Mouse (Mus musculus) right cerebral cortex, postnatal 14 days (tissue): ENCODE data around the gene Wdr46.
"Not testable (repeated sequence)": the region's sequence is repeated elsewhere in the genome, so short reads cannot be mapped to it uniquely, and the experiment has no call there.

Experiments used
- DNase-seq: peaks from one replicate; pipeline ENCODE4 v3.0.0; 2022

Gene Wdr46

GRCm38 (mm10) chr17:33982136-33982535 lies 41.7 kb downstream of the Wdr46 start:
- peak; percentile 64 for DNase-seq

- peak; percentile 54 for DNase-seq
These were observed 51.6 kb downstream of the Wdr46 start for GRCm38 (mm10) chr17:33991788-33992664.

- DNase-seq = no peak
These were observed 54.5 kb downstream of the Wdr46 start for GRCm38 (mm10) chr17:33994959-33995358.

- DNase-seq = no peak
These were observed 55.2 kb downstream of the Wdr46 start for GRCm38 (mm10) chr17:33995651-33996050.

- not testable (repeated sequence) for DNase-seq
These were observed 56.6 kb downstream of the Wdr46 start for GRCm38 (mm10) chr17:33997025-33997424.

- not testable (repeated sequence) for DNase-seq
These were observed 58.2 kb downstream of the Wdr46 start for GRCm38 (mm10) chr17:33998697-33999096.
